Mouse (Mus musculus) effector memory CD4-positive, alpha-beta T cell, adult 7 months (primary cell): ENCODE measurements around the gene Pdcd1lg2. TPM values are rescaled to one million over a fixed set of nuclear protein-coding genes. Genes with fewer than 3 reads are reported as not detected.

Experiments used
- polyA plus RNA-seq: library from polyadenylated mRNA; unstranded; fragments of 100-300 nt; shearing (Covaris generic); gene quantifications from one replicate; pipeline ENCODE4 v1.2.1, GENCODE M21; 2017

Gene Pdcd1lg2
- polyA plus RNA-seq = 25.2 TPM

DNA sequence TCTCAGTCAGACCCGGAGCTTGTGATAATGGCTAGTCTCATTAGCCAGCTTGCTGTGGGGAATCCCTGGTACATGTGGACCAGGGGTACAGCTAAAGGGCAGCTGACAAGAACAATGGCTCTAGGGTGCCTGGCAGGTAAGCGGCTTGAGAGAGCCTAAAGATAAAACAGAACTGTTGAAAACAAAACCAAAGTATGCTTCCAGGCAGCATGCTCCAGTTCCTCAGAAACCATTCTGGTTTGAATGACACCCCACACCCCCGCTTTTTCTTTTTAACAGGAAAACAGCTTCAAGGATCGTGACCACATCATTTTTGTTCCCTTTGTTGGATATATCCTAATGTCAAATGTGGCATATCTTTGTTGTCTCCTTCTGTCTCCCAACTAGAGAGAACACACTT, at the start of gene Pdcd1lg2:
Gene Pdcd1lg2 (plus strand): TSS at position 301 of the 400 bp plus-strand sequence.

DNA sequence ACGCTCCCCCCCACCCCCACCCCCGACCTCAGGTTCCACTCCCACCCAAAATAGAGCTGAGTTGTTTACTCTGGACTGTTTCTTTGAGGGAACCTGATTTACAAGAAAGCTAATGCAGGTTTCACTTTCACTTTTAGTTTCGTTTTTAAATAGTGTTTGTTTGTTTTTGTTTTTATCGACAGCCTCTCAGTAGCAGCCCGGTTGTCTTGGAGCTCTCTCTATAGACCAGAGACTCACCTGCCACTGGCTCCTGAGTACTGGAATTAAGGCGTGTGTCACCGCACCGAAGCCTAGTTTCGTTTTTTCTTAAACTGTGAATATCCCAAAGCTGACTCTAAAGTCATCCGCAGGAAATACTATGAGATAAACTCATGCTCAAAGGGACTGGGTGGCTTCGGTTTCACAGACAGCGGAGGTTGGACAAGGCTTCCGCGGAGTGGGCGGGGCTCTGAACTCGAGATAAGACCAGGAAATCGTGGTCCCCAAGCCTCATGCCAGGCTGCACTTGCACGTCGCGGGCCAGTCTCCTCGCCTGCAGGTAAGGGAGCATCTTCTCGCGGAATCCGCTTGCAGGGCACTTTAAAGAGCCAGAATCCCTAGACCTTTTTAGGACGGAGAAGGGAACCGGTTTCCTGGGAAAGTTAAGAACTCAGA, 43.6 kb upstream of the Pdcd1lg2 start, which contains the start of the genes Plgrkt and Cd274:
Gene Plgrkt (minus strand): TSS at position 422 of the 654 bp plus-strand sequence.
Gene Cd274 (plus strand): TSS at position 487 of the 654 bp plus-strand sequence.

Other genes with a start within 250 kb of the Pdcd1lg2 start
- gene Jak2, start 159.1 kb upstream of the Pdcd1lg2 start, polyA plus RNA-seq = 187 TPM
- 51.5 TPM for gene Insl6, start 85.6 kb upstream of the Pdcd1lg2 start, polyA plus RNA-seq
- not detected for gene Rln1, start 76.2 kb upstream of the Pdcd1lg2 start, polyA plus RNA-seq
- 249 TPM for gene Plgrkt, start 43.5 kb upstream of the Pdcd1lg2 start, polyA plus RNA-seq
- gene Cd274, start 43.5 kb upstream of the Pdcd1lg2 start, polyA plus RNA-seq = 162 TPM
- gene Ric1, start 111.4 kb downstream of the Pdcd1lg2 start, polyA plus RNA-seq = 49.1 TPM
- gene Ermp1, start 237.5 kb downstream of the Pdcd1lg2 start, polyA plus RNA-seq = 46.7 TPM